Mouse (Mus musculus) liver, embryonic 14.5 days (tissue): ENCODE measurements around the gene Srsf11. TPM values are rescaled to one million over a fixed set of nuclear protein-coding genes. Genes with fewer than 3 reads are reported as not detected.

ENCODE experiments used
- ATAC-seq: fragments of 200-750 bp; cut with Nextera tagmentation; 2 replicates; pipeline ENCODE4 v1.8.0; 2017; ENCODE audit warnings: moderate number of reproducible peaks, mild to moderate bottlenecking, moderate library complexity; ENCODE audit not compliant: insufficient read depth
- DNase-seq, 3 experiments: peaks; one replicate each; pipeline ENCODE4 v3.0.0-alpha.2; 2012 to 2013; ENCODE audit warnings: low read depth in 3 of 3, low spot score in 3 of 3
- H3K27ac ChIP-seq: fragments of 300-500 bp; sonication (generic); 2 replicates; pipeline ENCODE4 v1.5.1; 2014; ENCODE audit warnings: moderate library complexity, mild to moderate bottlenecking, control low read depth, inconsistent platforms
- H3K27me3 ChIP-seq: fragments of 300-500 bp; sonication (generic); 2 replicates; pipeline ENCODE4 v1.6.1; 2014; ENCODE audit warnings: mild to moderate bottlenecking, low read length, moderate library complexity; ENCODE audit not compliant: control insufficient read depth, insufficient read depth
- H3K36me3 ChIP-seq: fragments of 300-500 bp; sonication (generic); replicated peaks from 2 replicates; pipeline ENCODE4 v1.6.1; 2014; ENCODE audit warnings: low read depth; ENCODE audit not compliant: control insufficient read depth, insufficient read depth
- H3K4me1 ChIP-seq, 2 experiments: fragments of 200-500 bp in 1 of 2; fragments of 300-500 bp in 1 of 2; sonication (generic) in 1 of 2; replicated peaks; 2 replicates each; pipeline ENCODE4 v1.6.1; 2012 to 2014; ENCODE audit warnings: antibody characterized with exemption in 1 of 2, inconsistent platforms in 1 of 2, low read length in 1 of 2; ENCODE audit not compliant: control insufficient read depth in 2 of 2, insufficient read depth in 2 of 2
- H3K4me2 ChIP-seq: fragments of 300-500 bp; sonication (generic); 2 replicates; pipeline ENCODE4 v1.6.1; 2014; ENCODE audit warnings: low read depth, mild to moderate bottlenecking, control low read depth, moderate library complexity
- H3K4me3 ChIP-seq, 2 experiments: fragments of 200-500 bp in 1 of 2; fragments of 300-500 bp in 1 of 2; sonication (generic) in 1 of 2; 2 replicates each; pipeline ENCODE4 v1.5.1; 2012 to 2014; ENCODE audit warnings: low read depth in 2 of 2, low read length in 2 of 2, mild to moderate bottlenecking in 2 of 2, control low read depth in 1 of 2, inconsistent platforms in 1 of 2, moderate library complexity in 1 of 2; ENCODE audit not compliant: insufficient read depth in 1 of 2
- H3K9ac ChIP-seq: fragments of 300-500 bp; sonication (generic); replicated peaks from 2 replicates; pipeline ENCODE4 v1.6.1; 2014; ENCODE audit warnings: mild to moderate bottlenecking, control low read depth, moderate library complexity
- H3K9me3 ChIP-seq: fragments of 300-500 bp; sonication (generic); 2 replicates; pipeline ENCODE4 v1.6.1; 2016; ENCODE audit warnings: low read length, mixed read lengths; ENCODE audit not compliant: control insufficient read depth
- CTCF ChIP-seq: IDR thresholded peaks from 2 replicates; pipeline ENCODE4 v1.5.1; 2016; ENCODE audit warnings: antibody characterized with exemption, low read depth, control low read depth
- EP300 ChIP-seq: IDR thresholded peaks from 2 replicates; pipeline ENCODE4 v1.6.1; 2016; ENCODE audit warnings: antibody characterized with exemption, low read depth
- WGBS: fragments of 180-500 bp; shearing (Covaris S2); extraction: QIAGEN DNeasy Blood & Tissue Kit; methylation state at CpG from one replicate; pipeline ENCODE4 v1.1.7; 2014; ENCODE audit not compliant: insufficient replicate concordance; 5-methylcytosine and 5-hydroxymethylcytosine counted together
- polyA plus RNA-seq, 2 experiments: library from polyadenylated mRNA; depleted of rRNA in 1 of 2; stranded (reverse) in 1 of 2; unstranded in 1 of 2; fragments of >200 nt; fragmentation: Nextera tagmentation in 1 of 2; extraction: Ambion mirVana in 1 of 2; gene quantifications; 2 replicates each; pipeline versions ENCODE4 v1.2.1 to v1.2.3; 2012 to 2014

Gene Srsf11
- polyA plus RNA-seq, 2 experiments = 91.0 to 105 TPM

DNA sequence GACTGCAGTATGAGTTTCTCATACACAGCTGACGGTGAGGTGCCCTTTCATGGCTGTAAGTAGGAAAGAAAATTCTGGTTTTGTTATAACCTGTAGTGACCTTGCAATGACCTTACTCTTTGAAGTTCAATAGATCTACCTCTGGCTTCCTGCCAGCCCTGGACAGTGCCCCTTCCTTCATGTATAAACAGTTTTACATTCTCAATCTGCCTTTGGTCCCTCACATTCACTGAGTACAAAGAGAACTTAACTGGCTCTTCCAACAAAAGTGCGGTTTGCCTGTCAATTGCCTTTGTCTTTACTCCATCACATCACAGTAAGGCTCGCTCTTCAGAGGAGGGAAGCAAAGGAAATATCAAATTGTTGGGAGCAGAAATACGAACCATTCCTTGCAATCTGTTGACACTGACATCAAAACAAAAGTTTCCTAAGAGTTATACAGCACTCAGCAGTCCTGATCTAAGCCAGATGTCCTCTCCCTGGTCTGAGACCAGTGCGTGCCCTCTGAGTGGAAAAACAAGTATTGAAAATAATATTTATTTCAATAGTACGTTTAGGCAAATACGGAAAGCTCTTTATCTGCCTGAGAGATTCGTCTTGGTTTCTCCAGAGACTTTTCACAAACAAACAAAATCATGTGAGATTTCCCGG lies 32.3 kb upstream of the Srsf11 start:
- Histone ChIP-seq H3K4me3 (no peak overlapping the region), H3K27me3 (no peaks in the 10 kb centered on the region), H3K4me2 (no peak overlapping the region), H3K36me3 (no peaks in the 10 kb centered on the region; the same call in none of the 2 replicates), H3K9ac (no peak overlapping the region), H3K4me1 (no peaks in the 10 kb centered on the region; a peak in 1 of 4 replicates), H3K9me3 (no peaks in the 10 kb centered on the region), H3K27ac (no peak overlapping the region)
- WGBS = 69% methylated on average over 9 of the region's 9 CpGs
- DNase-seq (peak in 2 of 3 experiments; percentile 6 to 7), ATAC-seq (peak; percentile 23; the same call in 1 of the 2 replicates)
- no peak for TF ChIP-seq CTCF
- TF ChIP-seq EP300 = no peak

DNA sequence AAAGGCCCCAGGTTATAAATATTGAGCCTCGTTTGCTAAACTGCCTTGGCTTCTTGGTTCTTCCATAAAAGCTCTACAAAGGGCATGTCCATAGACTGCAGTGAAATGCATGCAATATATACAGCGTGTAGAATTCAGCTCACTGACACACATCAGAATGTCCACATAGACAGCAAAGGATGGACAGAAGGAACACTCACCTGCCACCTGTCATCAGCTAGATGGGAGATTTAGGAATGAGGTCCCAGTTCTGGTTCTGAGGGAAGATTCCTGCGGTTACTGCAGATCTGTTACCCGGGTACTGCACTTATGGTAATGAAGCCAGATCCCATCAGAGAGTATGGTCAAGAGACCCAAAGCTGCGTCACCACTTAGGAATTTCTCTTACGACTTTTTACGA lies 31.5 kb upstream of the Srsf11 start:
- H3K4me1 ChIP-seq = no peaks in the 10 kb centered on the region; a peak in 1 of 4 replicates
- no peak for DNase-seq
- 73% methylated on average over 7 of the region's 7 CpGs for WGBS
- H3K27ac ChIP-seq = no peak overlapping the region
- H3K4me3 ChIP-seq = no peak overlapping the region
- no peaks in the 10 kb centered on the region for H3K27me3 ChIP-seq
- no peaks in the 10 kb centered on the region for H3K9me3 ChIP-seq
- TF ChIP-seq CTCF (no peak), EP300 (no peak)
- ATAC-seq = no peak
- no peak overlapping the region for H3K9ac ChIP-seq
- no peaks in the 10 kb centered on the region; the same call in none of the 2 replicates for H3K36me3 ChIP-seq
- no peak overlapping the region for H3K4me2 ChIP-seq

DNA sequence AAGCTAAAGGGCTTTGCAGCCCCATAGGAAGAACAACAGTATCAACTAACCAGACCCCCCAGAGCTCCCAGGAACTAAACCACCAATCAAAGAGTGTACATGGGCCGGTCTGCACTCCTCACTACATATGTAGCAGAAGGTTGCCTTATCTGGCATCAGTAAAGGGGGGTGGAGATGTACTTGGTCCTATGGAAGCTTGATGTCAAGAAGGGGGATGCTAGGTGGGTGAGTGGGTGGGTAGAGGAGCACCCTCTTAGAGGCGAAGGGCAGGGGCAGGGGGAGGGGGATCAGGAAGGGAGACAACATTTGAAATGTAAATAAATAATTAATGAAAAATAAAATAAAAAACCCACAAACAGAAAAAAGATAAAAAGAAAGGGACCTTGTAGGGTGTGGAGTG lies 28.8 kb upstream of the Srsf11 start:
- 81% methylated on average over 2 of the region's 2 CpGs for whole genome bisulfite sequencing
- TF ChIP-seq CTCF (no peak), EP300 (no peak)
- H3K4me2 ChIP-seq = no peak overlapping the region
- H3K9me3 ChIP-seq = no peaks in the 10 kb centered on the region
- H3K36me3 ChIP-seq = no peaks in the 10 kb centered on the region; the same call in none of the 2 replicates
- H3K9ac ChIP-seq = no peak overlapping the region
- no peak overlapping the region for H3K27ac ChIP-seq
- H3K4me3 ChIP-seq = no peak overlapping the region
- H3K27me3 ChIP-seq = no peaks in the 10 kb centered on the region
- H3K4me1 ChIP-seq = no peaks in the 10 kb centered on the region; a peak in 1 of 4 replicates
- DNase-seq (no peak), ATAC-seq (no peak)

DNA sequence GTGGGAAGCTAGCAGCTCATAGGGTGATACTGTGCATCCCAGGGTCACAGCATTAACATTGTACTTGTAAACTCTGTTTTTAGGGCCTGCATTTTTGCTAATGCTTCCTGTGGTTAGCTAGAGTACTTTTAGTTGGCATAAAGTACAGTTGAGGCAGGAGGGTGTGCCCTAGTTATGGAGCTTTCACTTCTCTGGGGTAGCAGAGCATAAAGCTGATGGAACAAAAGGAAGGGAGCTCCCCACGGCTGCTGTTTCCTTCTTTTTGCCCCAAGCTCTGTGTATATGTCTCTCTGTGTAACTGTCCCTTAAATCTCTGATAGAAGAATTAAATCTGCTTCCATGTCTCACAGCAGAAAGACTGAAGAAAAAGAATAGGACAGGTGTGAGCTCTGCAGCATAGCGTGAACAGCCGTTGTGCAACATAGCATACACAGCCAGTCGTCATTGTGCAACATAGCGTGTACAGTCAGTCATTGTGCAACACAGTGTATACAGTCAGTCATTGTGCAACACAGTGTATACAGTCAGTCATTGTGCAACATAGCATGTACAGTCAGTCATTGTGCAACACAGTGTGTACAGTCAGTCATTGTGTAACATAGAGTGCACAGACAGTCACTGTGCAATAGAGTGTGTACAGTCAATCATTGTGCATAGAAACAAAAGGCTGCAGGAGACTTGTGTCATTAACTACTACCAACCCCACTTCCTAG lies 25.5 kb upstream of the Srsf11 start:
- no peak overlapping the region for H3K9ac ChIP-seq
- 65% methylated on average over 5 of the region's 5 CpGs for WGBS
- H3K9me3 ChIP-seq = no peaks in the 10 kb centered on the region
- no peak overlapping the region for H3K4me2 ChIP-seq
- H3K27me3 ChIP-seq = no peaks in the 10 kb centered on the region
- DNase-seq (peak; percentile 19 to 24 (median 20)), ATAC-seq (peak; percentile 65)
- no peak overlapping the region for H3K4me3 ChIP-seq
- no peaks in the 10 kb centered on the region for H3K4me1 ChIP-seq
- TF ChIP-seq CTCF (no peak), EP300 (0 out of 2 replicates have a peak, but pooled peaks have one; percentile 12)
- H3K36me3 ChIP-seq = peaks cover 9% of the 10 kb centered on the region
- H3K27ac ChIP-seq = no peak overlapping the region

DNA sequence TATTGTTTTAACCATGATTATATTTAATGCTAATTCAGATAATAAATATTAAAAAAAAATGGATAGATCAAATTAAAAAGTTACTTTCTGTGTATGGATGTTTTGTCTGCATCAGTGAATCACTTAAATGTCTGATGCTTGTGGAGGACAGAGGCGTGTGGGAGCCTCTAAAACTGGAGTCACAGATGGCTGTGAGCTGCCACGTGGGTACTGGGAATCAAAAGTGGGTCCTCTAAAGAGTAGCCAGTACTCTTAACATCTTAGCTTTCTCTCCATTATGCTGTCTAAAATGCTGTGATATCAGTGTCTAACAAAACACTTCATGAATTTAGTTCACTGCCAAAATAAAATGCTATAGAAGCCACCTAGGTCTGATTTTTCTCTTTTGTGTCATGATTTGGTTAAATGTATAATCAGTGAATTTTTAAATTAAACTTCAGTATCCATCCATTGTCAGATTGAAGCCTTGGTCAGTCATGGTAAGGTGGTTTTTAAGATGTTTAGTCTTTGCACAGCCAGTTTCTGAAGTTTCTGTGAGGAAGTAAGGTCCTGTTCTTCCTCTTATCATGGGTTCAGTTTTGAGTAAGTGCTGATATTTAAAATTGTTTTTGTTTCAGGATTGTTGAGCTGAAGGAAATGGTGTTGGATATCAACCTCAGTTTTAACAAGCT lies 24.3 kb upstream of the Srsf11 start:
- no peaks in the 10 kb centered on the region for H3K4me1 ChIP-seq
- 65% methylated on average over 2 of the region's 2 CpGs for WGBS
- no peak overlapping the region for H3K4me3 ChIP-seq
- no peak for DNase-seq
- no peak for TF ChIP-seq EP300
- no peak for TF ChIP-seq CTCF
- no peak for ATAC-seq
- no peaks in the 10 kb centered on the region for H3K27me3 ChIP-seq
- H3K36me3 ChIP-seq = peaks cover 19% of the 10 kb centered on the region
- H3K4me2 ChIP-seq = no peak overlapping the region
- H3K9ac ChIP-seq = no peak overlapping the region
- H3K27ac ChIP-seq = no peak overlapping the region
- H3K9me3 ChIP-seq = no peaks in the 10 kb centered on the region
